Mouse (Mus musculus) v-Abl transformed pro-B cells (cell line): ENCODE measurements at regions not wholly inside any gene's neighbourhood (a gene's known extent, or its start where the extent isn't known, plus 50 kb on each side); places are given as distances from the start of the nearest gene placed in this dataset.
"Not testable (repeated sequence)": the region's sequence is repeated elsewhere in the genome, so short reads cannot be mapped to it uniquely, and the experiment has no call there.

Source experiments
- in situ Hi-C, 2 experiments: fragments of 400-800 bp; cut with MboI; formaldehyde crosslinking; loops; one replicate each; pipeline ENCODE4 v1.15.1; 2025; ENCODE audit not compliant: unreplicated experiment in 2 of 2

- in situ Hi-C loops = not testable (repeated sequence)
These were observed 169.3 kb downstream of the Qk start for GRCm38 (mm10) chr17:10150403-10150689.

- in situ Hi-C loops = no loop called here
These were observed 169.8 kb downstream of the Qk start for GRCm38 (mm10) chr17:10149682-10150402.

GRCm38 (mm10) chr17:10147106-10147505 lies 172.5 kb downstream of the Qk start:
- in situ Hi-C loops = no loop called here

DNA sequence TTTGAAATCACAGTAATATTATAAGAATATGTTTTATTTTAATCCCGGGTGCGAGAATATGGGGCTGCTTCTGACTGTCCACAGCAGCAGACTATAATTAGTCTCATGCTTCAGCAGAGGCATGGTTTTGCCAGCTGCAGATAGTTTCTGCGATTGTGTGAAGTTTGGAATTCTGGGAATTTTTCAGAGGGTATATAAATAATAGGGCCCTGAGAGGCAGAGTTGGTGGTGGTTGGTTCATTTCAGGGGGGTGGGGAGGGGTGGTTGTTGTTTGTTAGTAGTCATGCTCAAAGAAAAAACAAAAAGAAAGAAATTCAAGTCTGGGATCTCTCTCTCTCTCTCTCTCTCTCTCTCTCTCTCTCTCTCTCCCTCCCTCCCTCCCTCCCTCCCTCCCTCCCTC lies 173.1 kb downstream of the Qk start:
- in situ Hi-C loops = no loop called here

DNA sequence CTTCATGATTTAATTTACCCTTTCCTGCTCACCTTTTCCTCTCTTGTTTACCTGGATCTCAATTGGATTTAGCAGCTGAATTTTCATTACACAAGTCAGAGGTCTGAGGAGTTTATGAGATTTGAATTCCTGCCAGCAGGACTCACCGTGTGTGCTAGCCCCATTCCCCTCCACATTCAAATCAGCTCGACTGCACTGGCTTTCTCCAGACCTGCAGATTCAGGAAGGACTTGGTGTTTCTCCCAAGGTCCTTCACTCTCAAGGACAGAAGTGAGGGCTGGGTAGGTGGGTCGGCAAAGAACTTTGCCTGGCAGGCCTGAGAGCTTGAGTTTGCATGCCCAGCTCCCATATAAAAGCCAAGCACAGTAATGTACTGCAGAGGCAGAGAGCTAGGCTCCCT lies 180.8 kb downstream of the Qk start:
- in situ Hi-C loops = no loop called here

- in situ Hi-C loops = no loop called here
These were observed 181.3 kb downstream of the Qk start for GRCm38 (mm10) chr17:10138374-10138773.

- in situ Hi-C loops = no loop called here
These were observed 184.5 kb downstream of the Qk start for GRCm38 (mm10) chr17:10135111-10135510.

- in situ Hi-C loops = no loop called here
These were observed 191.1 kb downstream of the Qk start for GRCm38 (mm10) chr17:10128591-10128990.

GRCm38 (mm10) chr17:10122411-10122810 lies 197.2 kb downstream of the Qk start:
- in situ Hi-C loops = no loop called here

GRCm38 (mm10) chr17:10112118-10112517 lies 207.5 kb downstream of the Qk start:
- in situ Hi-C loops = no loop called here

DNA sequence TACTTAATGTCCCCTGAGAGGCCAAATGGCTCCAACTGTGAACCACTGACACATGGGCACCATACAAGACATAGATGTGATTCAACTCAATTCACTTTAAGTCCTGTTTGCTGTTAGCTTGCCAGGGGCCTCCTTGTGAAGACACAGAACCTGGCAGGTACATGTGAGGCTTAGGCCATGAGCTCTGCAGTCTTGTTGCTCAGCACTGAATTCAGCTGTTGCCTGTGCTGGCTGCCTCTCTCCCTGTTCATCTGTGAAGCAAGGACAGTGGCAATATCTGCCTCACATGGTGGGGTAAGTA lies 209.3 kb downstream of the Qk start:
- in situ Hi-C loops = no loop called here

GRCm38 (mm10) chr17:10109511-10110374 lies 209.9 kb downstream of the Qk start:
- in situ Hi-C loops = no loop called here

GRCm38 (mm10) chr17:10105299-10105698 lies 214.4 kb downstream of the Qk start:
- in situ Hi-C loops = no loop called here

GRCm38 (mm10) chr17:10098199-10098598 lies 221.5 kb downstream of the Qk start:
- in situ Hi-C loops = loop anchor here in 1 of 2 experiments (25.0 kb wide), 1 partner anchor 214 kb away; the partner anchor contains the start of gene Qk

- in situ Hi-C loops = loop anchor here in 1 of 2 experiments (25.0 kb wide), 1 partner anchor 215 kb away; the partner anchor contains the start of gene Qk
These were observed 222.0 kb downstream of the Qk start for GRCm38 (mm10) chr17:10097691-10098090.

DNA sequence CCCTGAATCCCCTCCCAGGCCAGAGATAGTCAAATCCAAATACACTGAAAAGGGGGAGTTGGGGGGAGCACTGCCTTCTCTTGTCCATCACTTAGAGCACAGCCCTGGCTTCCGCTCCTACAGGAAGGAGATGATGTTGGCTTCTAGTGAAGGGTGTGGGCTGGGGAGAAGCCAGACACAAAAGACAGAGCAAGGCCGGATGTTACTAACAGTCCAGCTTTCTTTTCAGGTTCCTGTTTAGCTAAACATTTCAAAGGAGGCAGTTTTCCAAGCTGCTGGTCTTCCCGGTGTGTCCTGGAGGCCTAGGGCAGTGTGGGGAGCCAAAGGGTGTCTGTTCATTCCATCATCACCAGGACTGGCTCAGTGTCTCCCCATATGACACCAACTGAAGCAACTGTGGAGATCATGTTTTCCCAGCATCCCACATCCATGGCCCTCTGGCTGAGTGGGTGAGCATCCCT lies 223.8 kb downstream of the Qk start:
- in situ Hi-C loops = loop anchor here in 1 of 2 experiments (25.0 kb wide), 1 partner anchor 216 kb away; the partner anchor contains the start of gene Qk

DNA sequence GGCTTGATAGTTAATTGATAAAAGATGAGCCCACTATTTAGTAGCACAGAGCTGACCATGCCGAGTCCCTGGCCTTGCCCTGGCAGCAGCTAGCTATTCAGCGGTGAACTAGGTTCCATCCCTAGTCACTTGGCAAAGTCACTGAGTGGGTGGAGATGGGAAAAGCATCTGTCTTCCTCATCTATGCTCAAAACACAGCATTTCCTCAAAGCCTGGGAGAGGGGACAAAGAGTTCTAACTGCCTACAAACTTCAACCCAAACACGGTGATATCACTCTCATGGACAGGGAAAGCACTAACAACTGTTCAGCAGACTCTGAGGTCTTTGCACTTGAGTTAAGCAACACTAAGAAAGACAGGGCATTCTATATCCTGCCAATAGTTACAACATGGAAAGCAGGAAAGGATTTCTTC lies 225.5 kb downstream of the Qk start:
- in situ Hi-C loops = loop anchor here in 1 of 2 experiments (25.0 kb wide), 1 partner anchor 218 kb away; the partner anchor contains the start of gene Qk

DNA sequence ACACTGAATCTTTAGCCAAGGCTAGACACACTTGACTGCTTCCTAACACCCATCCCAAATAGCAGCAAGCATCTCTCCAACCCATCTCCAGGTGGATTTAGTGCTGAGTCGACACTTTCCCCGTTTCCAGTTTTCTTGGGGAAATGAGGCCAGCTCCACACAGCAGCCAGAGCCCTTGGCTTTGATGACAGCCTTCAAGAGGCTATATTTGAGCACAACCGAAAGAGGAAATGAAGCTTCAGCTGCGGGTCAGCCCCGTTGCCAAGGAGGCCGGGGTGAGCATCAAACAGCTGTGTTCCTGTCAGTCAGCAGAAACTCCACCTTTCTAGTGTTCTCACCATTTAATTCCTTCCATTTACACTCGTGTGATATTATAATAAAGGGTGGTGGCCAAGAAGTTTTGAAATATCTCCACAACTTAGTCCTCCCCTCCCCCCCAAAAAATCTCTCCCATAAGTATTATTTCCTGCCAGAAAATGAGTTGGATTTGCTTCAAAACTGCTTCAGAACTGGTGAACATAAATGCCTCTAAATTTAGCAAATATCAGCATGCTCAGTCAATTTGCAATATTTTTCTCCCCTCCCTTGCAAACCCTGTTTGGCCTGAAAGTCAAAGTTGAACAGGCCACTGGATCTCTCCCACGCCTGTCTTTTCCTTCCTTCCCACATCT lies 226.1 kb downstream of the Qk start:
- in situ Hi-C loops = loop anchor here in 1 of 2 experiments (25.0 kb wide), 1 partner anchor 219 kb away; the partner anchor contains the start of gene Qk

DNA sequence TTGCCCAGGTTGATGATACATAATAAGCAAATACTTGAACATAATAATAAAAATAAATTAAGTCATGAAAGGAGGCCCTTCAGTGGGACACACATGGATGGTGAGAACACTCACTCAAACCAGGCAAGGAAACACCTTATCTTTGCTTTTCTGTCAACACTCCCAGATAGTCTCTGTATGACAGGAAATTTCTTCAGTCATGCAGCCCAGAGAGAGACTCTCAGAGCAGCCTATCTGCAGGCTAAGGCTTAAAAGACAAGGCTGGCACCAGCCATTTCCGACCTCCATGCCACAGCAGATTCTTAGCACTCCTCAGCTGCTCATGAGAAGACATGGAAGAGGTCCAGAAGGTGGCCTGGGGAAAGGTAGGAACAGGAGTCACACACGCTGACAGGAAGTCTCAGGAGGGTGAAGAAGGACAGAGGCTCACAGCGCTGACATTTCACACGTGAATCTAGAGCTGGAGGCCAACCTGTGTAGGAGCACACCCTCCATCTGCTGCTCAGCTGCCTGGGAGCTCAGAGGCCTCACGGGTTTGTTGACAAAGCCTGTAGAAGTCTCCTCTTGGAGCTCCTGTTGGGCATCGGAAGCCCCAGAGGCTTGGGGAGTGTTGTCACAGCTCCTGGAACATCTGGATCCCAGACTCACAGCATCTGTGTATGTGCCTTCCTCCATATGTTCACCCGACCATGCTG lies 232.3 kb downstream of the Qk start:
- in situ Hi-C loops = loop anchor here in 1 of 2 experiments (25.0 kb wide), 1 partner anchor 225 kb away; the partner anchor contains the start of gene Qk

GRCm38 (mm10) chr17:10086558-10086957 lies 233.1 kb downstream of the Qk start:
- in situ Hi-C loops = loop anchor here in 1 of 2 experiments (25.0 kb wide), 1 partner anchor 226 kb away; the partner anchor contains the start of gene Qk
